Mouse (Mus musculus): Measurements from ENCODE around the gene Polr1d.

- TF ChIP-seq CTCF (IDR thresholded peaks at IDR 0.05) (no peak), POLR2A (IDR thresholded peaks at IDR 0.05; ENCODE audit: insufficient read depth, low read depth, low read length) (no peak)
Measured at GRCm38 (mm10) chr5:147045311-147045710, 31.5 kb upstream of the Polr1d start.
